Mouse (Mus musculus) monocyte, adult 2 months (primary cell): ENCODE measurements around the gene Otulin.
A peak's percentile ranks its signal among the peaks of the same experiment; 100 is the strongest.

Experiments
- DNase-seq, 2 experiments: peaks; one replicate each; pipeline ENCODE4 v3.0.0; 2022; ENCODE audit warnings: low spot score in 2 of 2, low read depth in 1 of 2

Otulin gene

GRCm38 (mm10) chr15:27617227-27617626 is 13.3 kb downstream of the Otulin start:
- DNase-seq, result no peak

DNA sequence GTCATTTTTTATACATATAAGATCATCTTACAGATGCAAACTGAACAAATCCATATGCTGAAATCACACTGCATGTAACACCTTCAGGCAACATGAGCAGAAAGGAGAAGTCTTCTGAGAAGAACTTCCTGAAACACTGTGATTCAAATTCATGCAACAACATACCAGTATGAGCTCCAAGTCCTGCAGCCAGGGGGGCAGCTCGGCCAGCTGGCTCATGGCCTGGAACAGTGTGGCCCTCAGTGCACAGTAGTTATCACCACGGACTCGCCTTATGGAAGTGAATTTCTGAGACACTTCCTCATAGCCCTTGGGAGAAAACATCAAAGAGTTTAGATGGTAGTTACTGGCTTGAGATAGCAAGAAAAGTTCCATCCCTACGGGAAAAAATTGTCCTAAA is 14.3 kb downstream of the Otulin start:
- no peak for DNase-seq

- no peak for DNase-seq
Observed at GRCm38 (mm10) chr15:27613255-27613654, 17.2 kb downstream of the Otulin start.

DNA sequence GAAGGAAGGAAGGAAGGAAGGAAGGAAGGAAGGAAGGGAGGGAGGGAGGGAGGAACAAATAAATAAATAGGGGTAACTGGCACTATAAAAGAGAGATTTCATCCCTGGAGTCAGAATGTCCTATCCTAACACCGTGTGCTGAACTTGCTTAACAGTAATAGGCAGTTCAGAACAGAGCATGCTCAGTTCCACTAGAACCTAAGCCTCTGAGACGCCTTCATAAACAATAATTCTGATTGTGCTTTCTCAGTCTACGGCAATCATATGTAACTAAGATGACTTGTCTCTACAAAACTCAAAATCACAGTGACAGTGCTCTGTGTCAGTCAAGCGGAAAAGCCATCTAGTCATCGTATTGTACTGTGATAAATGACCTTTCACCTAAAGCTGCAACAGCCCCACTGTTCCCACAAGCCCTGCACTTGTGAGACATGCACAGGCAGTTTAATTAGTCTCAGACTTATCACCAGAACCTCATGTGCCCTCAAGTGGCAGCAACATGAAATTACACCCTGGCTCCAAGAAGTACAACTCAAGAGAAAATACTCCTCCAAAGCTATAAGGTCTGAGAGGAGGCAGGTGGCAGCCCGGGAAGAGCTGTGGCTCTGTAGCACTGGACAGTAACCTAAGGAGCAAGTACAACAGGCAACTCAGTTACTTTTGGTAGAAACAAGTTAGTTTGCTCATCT is 17.8 kb downstream of the Otulin start:
- DNase-seq, result peak in 1 of 2 experiments; percentile 34

DNA sequence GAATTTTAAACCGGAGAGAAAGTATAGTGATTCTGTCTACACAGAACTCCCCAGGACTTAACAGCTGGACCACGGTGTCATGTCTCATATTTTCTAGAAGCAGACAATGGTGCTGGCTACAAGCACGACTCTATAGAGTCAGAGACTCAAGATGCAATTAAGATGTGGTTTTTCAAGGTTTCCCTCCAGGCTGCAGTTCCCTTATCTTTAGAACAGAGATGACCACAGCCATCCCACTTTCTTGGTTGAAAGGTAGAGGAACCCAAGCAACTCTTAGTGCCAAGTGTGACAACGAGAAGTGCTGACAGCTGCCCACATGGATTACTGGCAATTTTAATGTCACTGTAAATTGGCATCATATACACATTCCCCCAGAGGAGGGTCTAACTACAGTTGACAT is 20.9 kb downstream of the Otulin start:
- DNase-seq, result no peak

GRCm38 (mm10) chr15:27605252-27605651 is 25.2 kb downstream of the Otulin start:
- no peak for DNase-seq

- no peak for DNase-seq
Observed at GRCm38 (mm10) chr15:27604558-27604957, 25.9 kb downstream of the Otulin start.

- no peak for DNase-seq
Observed at GRCm38 (mm10) chr15:27600524-27600923, 30.0 kb downstream of the Otulin start.

GRCm38 (mm10) chr15:27598786-27599385 is 31.6 kb downstream of the Otulin start:
- DNase-seq, result no peak

- DNase-seq, result no peak
Observed at GRCm38 (mm10) chr15:27597516-27597915, 33.0 kb downstream of the Otulin start.

GRCm38 (mm10) chr15:27596463-27597140 is 33.9 kb downstream of the Otulin start:
- DNase-seq, result peak; percentile 28 to 53

DNA sequence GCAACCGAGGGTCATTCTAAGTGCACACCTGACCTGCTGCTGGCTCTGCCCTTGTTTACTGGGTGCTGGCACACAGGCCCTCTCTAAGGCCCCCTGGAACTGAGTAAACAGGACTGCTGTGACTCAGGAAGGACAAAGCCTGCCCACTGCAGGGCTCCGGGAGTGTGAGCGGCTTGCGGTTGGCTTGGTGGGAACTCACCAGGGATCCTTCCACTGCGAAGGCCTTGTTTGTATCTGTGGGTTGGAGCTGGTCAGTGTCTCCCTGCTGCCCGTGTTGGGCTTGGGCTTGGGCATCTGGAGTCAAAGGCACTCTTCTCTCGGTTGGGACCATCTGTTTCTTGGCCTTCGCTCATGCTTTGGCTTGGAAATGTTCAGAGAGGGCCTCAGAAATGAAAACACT is 34.9 kb downstream of the Otulin start:
- no peak for DNase-seq

DNA sequence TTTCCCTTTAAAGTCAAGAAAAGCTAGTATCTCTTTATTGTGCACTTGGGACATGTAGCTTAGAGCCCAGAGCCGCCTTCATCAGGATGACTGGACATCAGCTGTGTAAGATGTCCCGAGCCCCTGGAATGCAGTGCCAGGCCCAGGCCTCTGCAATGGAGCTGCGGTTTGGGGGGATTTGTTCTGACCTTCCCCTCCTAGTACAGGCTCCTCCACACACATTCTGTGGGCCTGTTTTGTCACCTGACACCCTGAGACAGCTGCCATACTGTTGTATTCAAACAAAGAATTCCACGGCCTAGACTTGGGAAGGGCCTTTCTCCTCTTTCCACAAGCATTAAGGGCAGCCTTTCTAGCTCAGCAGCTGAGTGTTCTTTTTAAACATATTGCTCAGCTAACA is 35.5 kb downstream of the Otulin start:
- DNase-seq, result no peak

DNA sequence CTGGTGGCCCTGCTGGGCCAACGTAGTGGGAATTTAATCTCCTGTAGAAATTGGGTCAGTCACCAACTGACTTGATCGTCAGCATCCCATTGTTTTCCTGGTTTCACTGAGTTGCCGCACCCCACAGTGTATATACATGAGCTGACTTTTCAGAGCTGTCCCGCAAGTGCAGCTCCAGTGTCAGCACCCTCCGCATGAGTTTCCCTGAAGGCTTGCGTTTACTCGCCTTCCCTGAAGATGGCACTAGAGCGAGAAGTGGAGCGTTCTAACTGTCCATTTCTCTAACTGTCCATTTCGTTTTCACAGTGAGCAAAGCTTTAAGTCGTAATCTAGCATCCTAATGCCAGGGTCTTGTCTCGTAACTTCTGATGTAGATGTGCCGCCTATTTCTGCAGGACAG is 36.8 kb downstream of the Otulin start:
- DNase-seq, result no peak

DNA sequence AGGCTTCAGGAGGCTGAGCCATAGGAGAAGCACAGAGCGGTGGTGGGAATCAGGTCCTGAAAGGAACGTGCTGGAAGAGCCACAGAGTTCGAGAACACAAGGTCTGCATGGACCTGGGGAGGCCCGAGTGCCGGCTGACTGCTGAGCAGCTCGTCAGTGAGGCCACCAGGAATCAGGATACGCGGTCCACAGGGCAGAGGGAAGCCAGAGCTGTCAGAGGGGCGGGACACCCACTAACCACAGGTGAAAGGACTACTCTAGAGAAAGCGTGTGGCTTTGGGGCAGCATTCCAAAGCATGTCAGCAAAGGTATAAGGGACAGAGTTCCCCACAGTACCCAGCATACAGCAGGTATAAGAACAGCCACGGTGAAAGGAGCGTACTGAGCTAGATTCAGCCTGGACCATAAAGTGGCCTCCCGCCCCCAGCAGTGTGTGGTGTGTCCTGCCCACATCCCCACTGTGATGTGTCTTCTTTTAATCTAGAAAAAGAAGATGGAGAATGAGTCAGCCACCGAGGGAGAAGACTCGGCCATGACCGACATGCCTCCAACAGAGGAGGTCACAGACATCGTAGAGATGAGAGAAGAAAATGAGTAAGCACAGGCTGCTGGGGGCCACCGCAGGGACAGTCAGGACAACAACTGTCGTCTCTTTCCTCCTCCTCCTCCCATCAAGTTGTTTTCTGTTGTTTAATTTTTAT is 37.7 kb downstream of the Otulin start:
- no peak for DNase-seq

- DNase-seq, result no peak
Observed at GRCm38 (mm10) chr15:27590812-27591211, 39.7 kb downstream of the Otulin start.

DNA sequence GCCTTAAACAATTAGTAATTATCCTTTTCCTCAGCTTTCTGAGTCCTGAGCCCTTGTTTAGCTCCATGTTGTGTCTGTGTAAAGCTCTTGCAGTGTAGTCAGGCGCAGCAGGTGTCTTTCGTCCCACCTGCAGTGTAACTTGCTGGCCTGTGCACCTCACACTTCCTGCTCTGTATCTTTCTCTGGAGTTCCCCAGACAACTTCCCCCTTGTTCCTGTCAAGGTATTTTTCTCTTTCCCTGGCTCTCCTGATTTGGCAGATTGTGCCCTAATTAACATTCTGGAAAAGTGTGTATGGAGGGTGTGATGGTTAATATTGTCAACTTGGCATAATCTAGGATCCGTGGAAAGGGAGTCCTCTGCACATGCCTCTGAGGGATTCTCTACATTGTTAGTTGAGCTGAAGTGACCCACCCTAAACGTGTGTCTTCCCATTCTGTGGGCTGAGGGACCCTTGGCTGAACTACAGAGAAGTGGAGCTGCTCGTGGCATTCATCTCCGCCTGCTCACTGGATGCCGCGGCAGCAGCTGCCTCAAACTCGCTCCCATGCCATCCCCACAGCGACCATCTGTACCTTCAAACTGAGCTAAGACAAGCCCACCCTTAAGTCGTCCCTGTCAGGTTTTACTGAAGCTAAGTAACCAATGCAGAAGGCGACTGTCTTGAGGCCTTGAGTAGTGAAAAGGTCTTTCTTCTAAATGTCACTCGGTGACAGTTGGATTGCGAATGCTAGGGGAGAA is 42.2 kb downstream of the Otulin start:
- no peak for DNase-seq

GRCm38 (mm10) chr15:27586093-27586480 is 44.4 kb downstream of the Otulin start:
- no peak for DNase-seq

DNA sequence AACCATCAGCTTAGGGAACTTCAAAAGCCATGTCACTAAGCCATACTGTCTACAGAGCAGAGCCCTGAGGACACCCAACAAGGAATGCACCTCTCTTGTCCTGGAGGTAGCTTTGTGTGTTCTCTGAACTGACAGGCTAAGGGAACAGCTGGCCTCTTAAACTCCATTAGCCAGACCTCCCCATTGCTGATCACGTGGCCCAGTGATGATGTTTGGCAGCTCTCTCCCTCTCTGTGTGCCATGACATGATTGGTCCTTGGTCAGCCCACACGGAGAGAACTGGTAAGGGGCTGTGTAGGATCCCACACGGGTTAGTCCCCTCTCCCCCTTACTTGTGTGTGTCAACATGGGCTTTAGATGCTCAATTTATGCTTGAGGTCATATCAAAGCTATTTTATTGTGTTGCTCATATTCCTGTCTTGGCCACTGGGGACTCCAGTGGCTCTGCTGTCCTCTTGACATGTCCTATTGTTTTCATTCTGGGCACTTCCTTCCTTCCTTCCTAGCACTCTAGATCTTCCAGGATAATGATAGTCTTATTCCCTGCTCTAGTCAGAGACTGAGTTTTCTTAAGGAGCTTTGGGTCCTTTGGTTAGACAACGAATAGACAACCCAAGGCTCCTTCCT is 44.9 kb downstream of the Otulin start:
- no peak for DNase-seq

DNA sequence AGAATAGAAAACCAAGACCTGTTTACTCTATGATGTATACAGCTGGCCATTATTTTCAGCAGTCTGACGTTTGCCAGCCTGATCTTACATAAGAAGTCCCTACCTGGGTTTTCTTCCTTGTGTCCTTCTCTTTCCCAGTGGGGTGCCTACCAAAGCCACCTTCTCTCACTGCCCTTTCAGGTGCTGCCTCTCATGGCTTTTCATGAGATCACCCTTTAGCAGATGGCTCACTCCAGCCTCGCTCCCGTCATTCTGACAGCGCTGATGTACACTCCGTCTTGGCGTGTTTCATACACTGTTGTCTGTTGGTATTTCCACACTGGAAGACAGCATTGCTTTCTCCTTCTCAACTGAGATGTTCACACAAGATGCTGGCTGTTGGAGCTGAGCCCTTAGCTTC is 46.9 kb downstream of the Otulin start:
- no peak for DNase-seq

DNA sequence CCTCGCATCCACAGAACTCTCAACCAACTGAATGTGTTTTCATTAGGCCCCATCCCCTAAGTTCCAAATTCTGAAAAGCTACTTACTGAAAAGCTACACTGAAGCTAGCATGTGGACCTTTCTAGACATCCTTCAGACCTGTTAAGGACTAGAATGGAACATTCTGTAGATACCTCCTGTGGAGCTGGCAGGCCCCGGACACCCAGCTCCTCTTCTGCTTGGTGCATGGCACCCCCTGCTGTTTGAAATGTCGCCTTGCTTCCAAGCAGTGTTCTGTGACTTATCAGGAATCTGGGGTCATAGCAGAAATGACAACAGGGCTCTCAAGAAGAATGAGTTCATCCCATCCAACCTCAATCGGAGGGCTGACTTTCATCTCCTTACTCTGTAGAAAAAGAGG is 47.5 kb downstream of the Otulin start:
- no peak for DNase-seq
